Mouse (Mus musculus) layer of hippocampus, adult 11-12 months (tissue): ENCODE measurements around the gene Cyp2j6.
"Not testable (repeated sequence)": the region's sequence is repeated elsewhere in the genome, so short reads cannot be mapped to it uniquely, and the experiment has no call there.

Experiments used
- DNase-seq: peaks from one replicate; pipeline ENCODE4 v3.0.0; 2022; ENCODE audit warnings: low spot score

The Cyp2j6 gene

GRCm38 (mm10) chr4:96553133-96553819 lies at the start of gene Cyp2j6:
Gene Cyp2j6 (minus strand): TSS chr4:96553661.
- peak; percentile 28 for DNase-seq

GRCm38 (mm10) chr4:96591791-96592150 lies 38.3 kb upstream of the Cyp2j6 start:
- peak; percentile 81 for DNase-seq

GRCm38 (mm10) chr4:96590911-96591790 lies 37.7 kb upstream of the Cyp2j6 start, which contains the start of gene Cyp2j9:
Gene Cyp2j9 (minus strand): TSS chr4:96591578.
- no peak for DNase-seq

GRCm38 (mm10) chr4:96581425-96582088 lies 28.1 kb upstream of the Cyp2j6 start:
- peak; percentile 25 for DNase-seq

- DNase-seq: not testable (repeated sequence)
Measured at GRCm38 (mm10) chr4:96580351-96580750, 26.9 kb upstream of the Cyp2j6 start.

- no peak for DNase-seq
Measured at GRCm38 (mm10) chr4:96569442-96569841, 16.0 kb upstream of the Cyp2j6 start.

- no peak for DNase-seq
Measured at GRCm38 (mm10) chr4:96567988-96568387, 14.5 kb upstream of the Cyp2j6 start.

GRCm38 (mm10) chr4:96565808-96566207 lies 12.3 kb upstream of the Cyp2j6 start:
- no peak for DNase-seq

- no peak for DNase-seq
Measured at GRCm38 (mm10) chr4:96560464-96560863, 7.0 kb upstream of the Cyp2j6 start.

- no peak for DNase-seq
Measured at GRCm38 (mm10) chr4:96559781-96560180, 6.3 kb upstream of the Cyp2j6 start.

- DNase-seq: no peak
Measured at GRCm38 (mm10) chr4:96551619-96552018, 1.8 kb downstream of the Cyp2j6 start.

- peak; percentile 8 for DNase-seq
Measured at GRCm38 (mm10) chr4:96545976-96546375, 7.5 kb downstream of the Cyp2j6 start.

GRCm38 (mm10) chr4:96525772-96526171 lies 27.7 kb downstream of the Cyp2j6 start:
- DNase-seq: peak; percentile 21

- no peak for DNase-seq
Measured at GRCm38 (mm10) chr4:96522256-96522655, 31.2 kb downstream of the Cyp2j6 start.

- DNase-seq: no peak
Measured at GRCm38 (mm10) chr4:96510083-96510482, 43.4 kb downstream of the Cyp2j6 start.

GRCm38 (mm10) chr4:96507286-96507685 lies 46.2 kb downstream of the Cyp2j6 start, which contains the start of gene Cyp2j8:
Gene Cyp2j8 (minus strand): TSS chr4:96507386.
- DNase-seq: no peak
